Mouse (Mus musculus) liver, embryonic 16.5 days (tissue): ENCODE data around the gene Syt17. TPM values are rescaled to one million over a fixed set of nuclear protein-coding genes. Genes with fewer than 3 reads are reported as not detected.

Experiments used
- ATAC-seq: fragments of 200-750 bp; cut with Nextera tagmentation; 2 replicates; pipeline ENCODE4 v1.8.0; 2017; ENCODE audit warnings: low read depth, mild to moderate bottlenecking, moderate number of reproducible peaks, moderate library complexity
- H3K27ac ChIP-seq: fragments of 300-500 bp; sonication (generic); 2 replicates; pipeline ENCODE4 v1.5.1; 2014; ENCODE audit warnings: mild to moderate bottlenecking, low read length
- H3K27me3 ChIP-seq: fragments of 300-500 bp; sonication (generic); 2 replicates; pipeline ENCODE4 v1.6.1; 2014; ENCODE audit warnings: low read depth, low read length, mixed read lengths; ENCODE audit not compliant: control insufficient read depth, insufficient read depth
- H3K36me3 ChIP-seq: fragments of 300-500 bp; sonication (generic); 2 replicates; pipeline ENCODE4 v1.6.1; 2014; ENCODE audit warnings: mild to moderate bottlenecking; ENCODE audit not compliant: control insufficient read depth, insufficient read depth
- H3K4me1 ChIP-seq: fragments of 300-500 bp; sonication (generic); 2 replicates; pipeline ENCODE4 v1.6.1; 2014; ENCODE audit warnings: low read depth, low read length, mixed read lengths; ENCODE audit not compliant: control insufficient read depth
- H3K4me2 ChIP-seq: fragments of 300-500 bp; sonication (generic); 2 replicates; pipeline ENCODE4 v1.6.1; 2014; ENCODE audit warnings: low read depth, low read length, mixed read lengths
- H3K4me3 ChIP-seq: fragments of 300-500 bp; sonication (generic); 2 replicates; pipeline ENCODE4 v1.5.1; 2014; ENCODE audit warnings: low read depth, mild to moderate bottlenecking, low read length
- H3K9ac ChIP-seq: fragments of 300-500 bp; sonication (generic); 2 replicates; pipeline ENCODE4 v1.6.1; 2014; ENCODE audit warnings: low read depth, low read length
- H3K9me3 ChIP-seq: fragments of 300-500 bp; sonication (generic); replicated peaks from 2 replicates; pipeline ENCODE4 v1.6.1; 2016; ENCODE audit warnings: low read length; ENCODE audit not compliant: control insufficient read depth
- WGBS: fragments of 180-500 bp; shearing (Covaris S2); extraction: QIAGEN DNeasy Blood & Tissue Kit; methylation state at CpG from one replicate; pipeline ENCODE4 v1.1.7; 2014; ENCODE audit not compliant: insufficient replicate concordance; 5-methylcytosine and 5-hydroxymethylcytosine counted together
- polyA plus RNA-seq: library from polyadenylated mRNA; unstranded; fragments of >200 nt; fragmentation: Nextera tagmentation; extraction: Ambion mirVana; gene quantifications from 2 replicates; pipeline ENCODE4 v1.2.1, GENCODE M21; 2015

Syt17 gene
- polyA plus RNA-seq, 1 experiment from 2014 or later, result 0.24 TPM

GRCm38 (mm10) chr7:118443371-118443770, 4.7 kb downstream of the Syt17 start:
- H3K4me2 ChIP-seq, result no peak overlapping the region
- 5% methylated on average over 9 of the region's 9 CpGs for WGBS
- no peak overlapping the region for H3K9ac ChIP-seq
- ATAC-seq, result no peak
- no peaks in the 10 kb centered on the region for H3K4me1 ChIP-seq
- H3K9me3 ChIP-seq, result no peaks in the 10 kb centered on the region
- peaks cover 28% of the 10 kb centered on the region for H3K27me3 ChIP-seq
- no peaks in the 10 kb centered on the region for H3K36me3 ChIP-seq
- H3K4me3 ChIP-seq, result no peak overlapping the region
- H3K27ac ChIP-seq, result no peak overlapping the region

GRCm38 (mm10) chr7:118441535-118441934, 6.5 kb downstream of the Syt17 start:
- H3K9me3 ChIP-seq, result no peaks in the 10 kb centered on the region
- H3K9ac ChIP-seq, result no peak overlapping the region
- no peak overlapping the region for H3K4me3 ChIP-seq
- WGBS, result 51% methylated on average over 6 of the region's 6 CpGs
- peaks cover 9% of the 10 kb centered on the region for H3K27me3 ChIP-seq
- H3K4me1 ChIP-seq, result no peaks in the 10 kb centered on the region
- H3K4me2 ChIP-seq, result no peak overlapping the region
- H3K36me3 ChIP-seq, result no peaks in the 10 kb centered on the region
- H3K27ac ChIP-seq, result no peak overlapping the region
- ATAC-seq, result no peak

GRCm38 (mm10) chr7:118437101-118437802, 10.8 kb downstream of the Syt17 start:
- H3K4me3 ChIP-seq, result no peak overlapping the region
- no peak overlapping the region for H3K9ac ChIP-seq
- no peaks in the 10 kb centered on the region for H3K36me3 ChIP-seq
- H3K9me3 ChIP-seq, result no peaks in the 10 kb centered on the region
- 39% methylated on average over 7 of the region's 7 CpGs for WGBS
- no peak overlapping the region for H3K27ac ChIP-seq
- H3K4me1 ChIP-seq, result no peaks in the 10 kb centered on the region
- no peaks in the 10 kb centered on the region for H3K27me3 ChIP-seq
- no peak overlapping the region for H3K4me2 ChIP-seq
- no peak for ATAC-seq

GRCm38 (mm10) chr7:118428937-118429336, 19.1 kb downstream of the Syt17 start:
- no peaks in the 10 kb centered on the region for H3K4me1 ChIP-seq
- 61% methylated on average over 2 of the region's 2 CpGs for WGBS
- H3K9ac ChIP-seq, result no peak overlapping the region
- H3K27ac ChIP-seq, result no peak overlapping the region
- ATAC-seq, result no peak
- H3K27me3 ChIP-seq, result no peaks in the 10 kb centered on the region
- no peaks in the 10 kb centered on the region for H3K36me3 ChIP-seq
- no peaks in the 10 kb centered on the region for H3K9me3 ChIP-seq
- no peak overlapping the region for H3K4me2 ChIP-seq
- no peak overlapping the region for H3K4me3 ChIP-seq

- H3K4me2 ChIP-seq, result no peak overlapping the region
- no peaks in the 10 kb centered on the region for H3K9me3 ChIP-seq
- H3K4me3 ChIP-seq, result no peak overlapping the region
- no peaks in the 10 kb centered on the region for H3K27me3 ChIP-seq
- H3K27ac ChIP-seq, result no peak overlapping the region
- 51% methylated on average over 6 of the region's 6 CpGs for WGBS
- ATAC-seq, result no peak
- H3K9ac ChIP-seq, result no peak overlapping the region
- no peaks in the 10 kb centered on the region for H3K36me3 ChIP-seq
- no peaks in the 10 kb centered on the region for H3K4me1 ChIP-seq
Observed at GRCm38 (mm10) chr7:118419491-118420180, 28.4 kb downstream of the Syt17 start.

- Histone ChIP-seq H3K9ac (no peak overlapping the region), H3K36me3 (no peaks in the 10 kb centered on the region), H3K4me2 (no peak overlapping the region), H3K4me3 (no peak overlapping the region), H3K27me3 (no peaks in the 10 kb centered on the region), H3K27ac (no peak overlapping the region), H3K4me1 (no peaks in the 10 kb centered on the region), H3K9me3 (no peaks in the 10 kb centered on the region)
- WGBS, result 62% methylated on average over 3 of the region's 3 CpGs
- ATAC-seq, result no peak
Observed at GRCm38 (mm10) chr7:118414183-118414582, 33.8 kb downstream of the Syt17 start.

- Histone ChIP-seq H3K27ac (no peak overlapping the region), H3K27me3 (no peaks in the 10 kb centered on the region), H3K4me3 (no peak overlapping the region), H3K9me3 (no peaks in the 10 kb centered on the region), H3K9ac (no peak overlapping the region), H3K36me3 (no peaks in the 10 kb centered on the region), H3K4me2 (no peak overlapping the region), H3K4me1 (no peaks in the 10 kb centered on the region)
- no peak for ATAC-seq
- WGBS, result 39% methylated on average over 3 of the region's 3 CpGs
Observed at GRCm38 (mm10) chr7:118411877-118412276, 36.1 kb downstream of the Syt17 start.

GRCm38 (mm10) chr7:118409421-118409820, 38.6 kb downstream of the Syt17 start:
- no peaks in the 10 kb centered on the region for H3K27me3 ChIP-seq
- no peak for ATAC-seq
- H3K27ac ChIP-seq, result no peak overlapping the region
- no peaks in the 10 kb centered on the region for H3K36me3 ChIP-seq
- H3K4me2 ChIP-seq, result no peak overlapping the region
- H3K9me3 ChIP-seq, result no peaks in the 10 kb centered on the region
- WGBS, result 14% methylated on average over 2 of the region's 2 CpGs
- H3K4me3 ChIP-seq, result no peak overlapping the region
- H3K9ac ChIP-seq, result no peak overlapping the region
- no peaks in the 10 kb centered on the region for H3K4me1 ChIP-seq

- Histone ChIP-seq H3K27ac (no peak overlapping the region), H3K4me3 (no peak overlapping the region), H3K9ac (no peak overlapping the region), H3K4me2 (no peak overlapping the region), H3K27me3 (no peaks in the 10 kb centered on the region), H3K4me1 (no peaks in the 10 kb centered on the region), H3K36me3 (no peaks in the 10 kb centered on the region), H3K9me3 (no peaks in the 10 kb centered on the region)
- ATAC-seq, result no peak
Observed at GRCm38 (mm10) chr7:118405251-118405650, 42.8 kb downstream of the Syt17 start.
